Mouse (Mus musculus): Measurements from ENCODE around the gene Atp5g3.
"Not testable (repeated sequence)": the region's sequence is repeated elsewhere in the genome, so short reads cannot be mapped to it uniquely, and the experiment has no call there.

Atp5g3 gene

GRCm38 (mm10) chr2:73911175-73911700, at the start of gene Atp5g3:
Atp5g3 (minus strand) TSS chr2:73911326.
- DNase-seq: peak; percentile 94

GRCm38 (mm10) chr2:73958342-73958741, 47.2 kb upstream of the Atp5g3 start:
- DNase-seq: no peak

GRCm38 (mm10) chr2:73953612-73954011, 42.5 kb upstream of the Atp5g3 start:
- no peak for DNase-seq

- DNase-seq: no peak
Observed at GRCm38 (mm10) chr2:73952597-73953219, 41.6 kb upstream of the Atp5g3 start.

- DNase-seq: no peak
Observed at GRCm38 (mm10) chr2:73947360-73947759, 36.2 kb upstream of the Atp5g3 start.

- no peak for DNase-seq
Observed at GRCm38 (mm10) chr2:73943735-73944134, 32.6 kb upstream of the Atp5g3 start.

GRCm38 (mm10) chr2:73942844-73943243, 31.7 kb upstream of the Atp5g3 start:
- no peak for DNase-seq

GRCm38 (mm10) chr2:73941281-73941680, 30.2 kb upstream of the Atp5g3 start:
- DNase-seq: no peak

GRCm38 (mm10) chr2:73940471-73940870, 29.3 kb upstream of the Atp5g3 start:
- no peak for DNase-seq

GRCm38 (mm10) chr2:73938896-73939295, 27.8 kb upstream of the Atp5g3 start:
- DNase-seq: no peak

- DNase-seq: no peak
Observed at GRCm38 (mm10) chr2:73932676-73933313, 21.7 kb upstream of the Atp5g3 start.

- DNase-seq: no peak
Observed at GRCm38 (mm10) chr2:73927711-73928110, 16.6 kb upstream of the Atp5g3 start.

- no peak for DNase-seq
Observed at GRCm38 (mm10) chr2:73925539-73925938, 14.4 kb upstream of the Atp5g3 start.

- DNase-seq: no peak
Observed at GRCm38 (mm10) chr2:73925089-73925488, 14.0 kb upstream of the Atp5g3 start.

- DNase-seq: no peak
Observed at GRCm38 (mm10) chr2:73919642-73920041, 8.5 kb upstream of the Atp5g3 start.

GRCm38 (mm10) chr2:73912264-73912663, 1.1 kb upstream of the Atp5g3 start:
- peak; percentile 23 to 36 for DNase-seq

- peak; percentile 40 to 51 for DNase-seq
Observed at GRCm38 (mm10) chr2:73910571-73911174, 453 bp downstream of the Atp5g3 start.

- DNase-seq: no peak
Observed at GRCm38 (mm10) chr2:73909116-73909515, 2.0 kb downstream of the Atp5g3 start.

GRCm38 (mm10) chr2:73904679-73905078, 6.4 kb downstream of the Atp5g3 start:
- DNase-seq: peak; percentile 21 to 23

GRCm38 (mm10) chr2:73903536-73903935, 7.6 kb downstream of the Atp5g3 start:
- DNase-seq: no peak

- not testable (repeated sequence) for DNase-seq
Observed at GRCm38 (mm10) chr2:73902328-73902727, 8.8 kb downstream of the Atp5g3 start.

GRCm38 (mm10) chr2:73901169-73901568, 10.0 kb downstream of the Atp5g3 start:
- no peak for DNase-seq

- DNase-seq: no peak
Observed at GRCm38 (mm10) chr2:73900364-73900763, 10.8 kb downstream of the Atp5g3 start.

- DNase-seq: not testable (repeated sequence)
Observed at GRCm38 (mm10) chr2:73896919-73897318, 14.2 kb downstream of the Atp5g3 start.

Measured in B cell, adult 2 months (primary cell).